Mouse (Mus musculus): Measurements from ENCODE around the gene Scrn2.

DNA sequence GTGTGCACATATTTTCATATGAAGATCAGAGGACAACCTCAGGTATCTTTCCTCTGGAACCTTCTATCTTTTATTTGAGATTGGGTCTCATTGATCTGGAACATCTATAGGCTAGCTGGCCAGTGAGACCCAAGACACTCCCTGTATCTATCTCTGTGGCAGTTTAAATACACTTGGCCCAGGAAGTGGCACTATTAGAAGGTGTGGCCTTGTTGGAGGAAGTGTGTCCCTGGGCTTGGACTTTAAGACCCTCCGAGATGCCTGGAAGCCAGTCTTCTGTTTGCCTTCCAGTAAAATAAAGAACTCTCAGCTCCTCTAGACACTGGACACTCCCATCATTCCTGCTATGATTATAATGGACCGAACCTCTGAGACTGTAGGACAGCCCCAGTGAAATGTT is 40.0 kb downstream of the Scrn2 start:
- TF ChIP-seq POLR2A (IDR thresholded peaks at IDR 0.05; ENCODE audit: low read depth, low read length), result no peak
- no peak for TF ChIP-seq CTCF (IDR thresholded peaks at IDR 0.05; ENCODE audit: extremely low read depth, insufficient read length, insufficient replicate concordance, low read depth, low read length)

Measured in small intestine, adult 2 months (tissue).